Mouse (Mus musculus): ENCODE measurements at regions not wholly inside any gene's neighbourhood (a gene's known extent, or its start where the extent isn't known, plus 50 kb on each side); places are given as distances from the start of the nearest gene placed in this dataset.
A peak's percentile ranks its signal among the peaks of the same experiment; 100 is the strongest.

GRCm38 (mm10) chr3:149084861-149085598, 94.7 kb upstream of the Adgrl2 start:
- no peak overlapping the region for H3K9ac ChIP-seq (ENCODE audit: low read depth, poor library complexity, severe bottlenecking)
- TF ChIP-seq POLR2A (IDR thresholded peaks at IDR 0.05; ENCODE audit: insufficient read depth, low read length) (no peak), EP300 (IDR thresholded peaks at IDR 0.05; ENCODE audit: insufficient read depth, low read depth, low read length) (no peak), CTCF (IDR thresholded peaks at IDR 0.05; ENCODE audit: low read depth, low read length) (no peak)
- no peaks in the 10 kb centered on the region; the same call in 1 of the 2 replicates for H3K27me3 ChIP-seq (ENCODE audit: control insufficient read depth, insufficient read depth, low read length, poor library complexity, severe bottlenecking)
- no peaks in the 10 kb centered on the region for H3K9me3 ChIP-seq (replicated peaks; ENCODE audit: control insufficient read depth, insufficient read depth, low read length, poor library complexity, severe bottlenecking)
- no peak overlapping the region for H3K4me3 ChIP-seq (ENCODE audit: low read depth, low read length)
- H3K4me1 ChIP-seq (ENCODE audit: control insufficient read depth, insufficient read depth, low read length): peaks cover 6% of the 10 kb centered on the region
- H3K36me3 ChIP-seq (ENCODE audit: control insufficient read depth, insufficient read depth, low read length, poor library complexity, severe bottlenecking): no peaks in the 10 kb centered on the region
- H3K27ac ChIP-seq (ENCODE audit: insufficient read depth, low read length): peak overlapping the region; percentile 64

GRCm38 (mm10) chr3:149083391-149083790, 93.0 kb upstream of the Adgrl2 start:
- Histone ChIP-seq H3K27me3 (ENCODE audit: control insufficient read depth, insufficient read depth, low read length, poor library complexity, severe bottlenecking) (no peaks in the 10 kb centered on the region; the same call in 1 of the 2 replicates), H3K4me3 (ENCODE audit: low read depth, low read length) (no peak overlapping the region), H3K9ac (ENCODE audit: low read depth, poor library complexity, severe bottlenecking) (no peak overlapping the region), H3K4me1 (ENCODE audit: control insufficient read depth, insufficient read depth, low read length) (peaks cover 6% of the 10 kb centered on the region), H3K9me3 (replicated peaks; ENCODE audit: control insufficient read depth, insufficient read depth, low read length, poor library complexity, severe bottlenecking) (no peaks in the 10 kb centered on the region), H3K36me3 (ENCODE audit: control insufficient read depth, insufficient read depth, low read length, poor library complexity, severe bottlenecking) (no peaks in the 10 kb centered on the region), H3K27ac (ENCODE audit: insufficient read depth, low read length) (no peak overlapping the region)
- TF ChIP-seq CTCF (IDR thresholded peaks at IDR 0.05; ENCODE audit: low read depth, low read length) (no peak), POLR2A (IDR thresholded peaks at IDR 0.05; ENCODE audit: insufficient read depth, low read length) (no peak), EP300 (IDR thresholded peaks at IDR 0.05; ENCODE audit: insufficient read depth, low read depth, low read length) (no peak)

GRCm38 (mm10) chr3:149078881-149079280, 88.5 kb upstream of the Adgrl2 start:
- Histone ChIP-seq H3K4me3 (ENCODE audit: low read depth, low read length) (no peak overlapping the region), H3K9ac (ENCODE audit: low read depth, poor library complexity, severe bottlenecking) (no peak overlapping the region)
- TF ChIP-seq EP300 (IDR thresholded peaks at IDR 0.05; ENCODE audit: insufficient read depth, low read depth, low read length) (no peak), CTCF (IDR thresholded peaks at IDR 0.05; ENCODE audit: low read depth, low read length) (no peak)

GRCm38 (mm10) chr3:149076928-149077551, 86.7 kb upstream of the Adgrl2 start:
- TF ChIP-seq POLR2A (IDR thresholded peaks at IDR 0.05; ENCODE audit: insufficient read depth, low read length) (no peak), EP300 (IDR thresholded peaks at IDR 0.05; ENCODE audit: insufficient read depth, low read depth, low read length) (no peak), CTCF (IDR thresholded peaks at IDR 0.05; ENCODE audit: low read depth, low read length) (no peak)
- no peak overlapping the region for H3K4me3 ChIP-seq (ENCODE audit: low read depth, low read length)
- H3K36me3 ChIP-seq (ENCODE audit: control insufficient read depth, insufficient read depth, low read length, poor library complexity, severe bottlenecking): no peaks in the 10 kb centered on the region
- H3K27me3 ChIP-seq (ENCODE audit: control insufficient read depth, insufficient read depth, low read length, poor library complexity, severe bottlenecking): no peaks in the 10 kb centered on the region
- H3K4me1 ChIP-seq (ENCODE audit: control insufficient read depth, insufficient read depth, low read length): peaks cover 6% of the 10 kb centered on the region
- no peak overlapping the region for H3K27ac ChIP-seq (ENCODE audit: insufficient read depth, low read length)
- no peak overlapping the region for H3K9ac ChIP-seq (ENCODE audit: low read depth, poor library complexity, severe bottlenecking)
- no peaks in the 10 kb centered on the region for H3K9me3 ChIP-seq (replicated peaks; ENCODE audit: control insufficient read depth, insufficient read depth, low read length, poor library complexity, severe bottlenecking)

More at GRCm38 (mm10) chr3:149078881-149079280, 88.5 kb upstream of the Adgrl2 start:
- no peaks in the 10 kb centered on the region for H3K9me3 ChIP-seq (replicated peaks; ENCODE audit: control insufficient read depth, insufficient read depth, low read length, poor library complexity, severe bottlenecking)
- no peaks in the 10 kb centered on the region for H3K27me3 ChIP-seq (ENCODE audit: control insufficient read depth, insufficient read depth, low read length, poor library complexity, severe bottlenecking)
- H3K27ac ChIP-seq (ENCODE audit: insufficient read depth, low read length): no peak overlapping the region
- H3K36me3 ChIP-seq (ENCODE audit: control insufficient read depth, insufficient read depth, low read length, poor library complexity, severe bottlenecking): no peaks in the 10 kb centered on the region
- H3K4me1 ChIP-seq (ENCODE audit: control insufficient read depth, insufficient read depth, low read length): peaks cover 2% of the 10 kb centered on the region

GRCm38 (mm10) chr3:149075488-149075851, 85.1 kb upstream of the Adgrl2 start:
- H3K27me3 ChIP-seq (ENCODE audit: control insufficient read depth, insufficient read depth, low read length, poor library complexity, severe bottlenecking): no peaks in the 10 kb centered on the region
- no peak overlapping the region for H3K4me3 ChIP-seq (ENCODE audit: low read depth, low read length)
- peaks cover 6% of the 10 kb centered on the region for H3K4me1 ChIP-seq (ENCODE audit: control insufficient read depth, insufficient read depth, low read length)
- H3K9ac ChIP-seq (ENCODE audit: low read depth, poor library complexity, severe bottlenecking): no peak overlapping the region
- no peak overlapping the region for H3K27ac ChIP-seq (ENCODE audit: insufficient read depth, low read length)
- H3K9me3 ChIP-seq (replicated peaks; ENCODE audit: control insufficient read depth, insufficient read depth, low read length, poor library complexity, severe bottlenecking): no peaks in the 10 kb centered on the region
- H3K36me3 ChIP-seq (ENCODE audit: control insufficient read depth, insufficient read depth, low read length, poor library complexity, severe bottlenecking): no peaks in the 10 kb centered on the region
- TF ChIP-seq POLR2A (IDR thresholded peaks at IDR 0.05; ENCODE audit: insufficient read depth, low read length): no peak
- TF ChIP-seq EP300 (IDR thresholded peaks at IDR 0.05; ENCODE audit: insufficient read depth, low read depth, low read length): no peak
- TF ChIP-seq CTCF (IDR thresholded peaks at IDR 0.05; ENCODE audit: low read depth, low read length): no peak
